Mouse (Mus musculus): Measurements from ENCODE around the gene Gm4201. TPM values are rescaled to one million over a fixed set of nuclear protein-coding genes. Genes with fewer than 3 reads are reported as not detected.
"Not testable (repeated sequence)": the region's sequence is repeated elsewhere in the genome, so short reads cannot be mapped to it uniquely, and the experiment has no call there.

Gene Gm4201
- total RNA-seq (2021): not detected

DNA sequence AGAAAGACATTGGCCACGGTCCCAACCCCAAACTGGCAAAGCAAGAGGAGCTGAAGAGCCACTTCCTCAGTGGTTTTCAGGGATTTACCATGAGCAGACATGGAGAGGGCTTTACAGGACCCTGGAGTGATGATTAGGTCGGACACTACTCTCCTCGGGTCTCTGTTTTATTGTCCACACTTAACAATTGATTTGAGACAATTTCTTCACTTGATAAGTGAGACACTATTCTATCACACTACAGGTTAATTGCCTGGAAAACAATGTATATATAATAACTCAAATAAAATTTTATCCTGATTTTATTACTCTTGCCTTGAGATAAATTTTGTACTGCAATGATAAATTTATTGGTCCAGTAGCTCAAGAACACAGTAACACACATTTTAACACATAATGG, at the start of gene Gm4201:
TSS of gene Gm4201 (minus strand) at position 101 of the 400 bp plus-strand sequence.
- DNase-seq (ENCODE audit: extremely low spot score in 1 of 2, low spot score in 2 of 2); intact Hi-C loops (cut with DNase I): not testable (repeated sequence)

GRCm38 (mm10) chr7:22588027-22588426, 22.9 kb upstream of the Gm4201 start, which contains the start of gene Gm4565:
Gene Gm4565 (minus strand): TSS chr7:22588127.
- DNase-seq (ENCODE audit: extremely low spot score in 1 of 2, low spot score in 2 of 2); intact Hi-C loops (cut with DNase I): not testable (repeated sequence)

GRCm38 (mm10) chr7:22534787-22535186, 30.4 kb downstream of the Gm4201 start, which contains the start of gene Gm8677:
Gene Gm8677 (minus strand): TSS chr7:22534887.
- DNase-seq (ENCODE audit: extremely low spot score in 1 of 2, low spot score in 2 of 2); intact Hi-C loops (cut with DNase I): not testable (repeated sequence)

GRCm38 (mm10) chr7:22522667-22523066, 42.5 kb downstream of the Gm4201 start, which contains the start of gene Vmn1r152:
Gene Vmn1r152 (plus strand): TSS chr7:22522967.
- DNase-seq (ENCODE audit: extremely low spot score in 1 of 2, low spot score in 2 of 2); intact Hi-C loops (cut with DNase I): not testable (repeated sequence)

Other genes starting within 250 kb of the Gm4201 start
- gene Gm4187, start 235.6 kb downstream of the Gm4201 start, total RNA-seq (2021): not detected
- not detected for gene Gm8660, start 194.3 kb downstream of the Gm4201 start, total RNA-seq (2021)
- gene Vmn1r148, start 151.8 kb downstream of the Gm4201 start, total RNA-seq (2021): not detected
- not detected for gene Vmn1r149, start 127.1 kb downstream of the Gm4201 start, total RNA-seq (2021)
- gene Gm10665, start 101.3 kb downstream of the Gm4201 start, total RNA-seq (2021): not detected
- gene Vmn1r151, start 65.7 kb downstream of the Gm4201 start, total RNA-seq (2021): not detected
- gene Vmn1r152, start 42.4 kb downstream of the Gm4201 start, total RNA-seq (2021): not detected
- gene Gm8677, start 30.5 kb downstream of the Gm4201 start, total RNA-seq (2021): not detected
- gene Gm4565, start 22.8 kb upstream of the Gm4201 start, total RNA-seq (2021): not detected
- not detected for gene Vmn1r155, start 92.7 kb upstream of the Gm4201 start, total RNA-seq (2021)
- not detected for gene Gm8693, start 127.0 kb upstream of the Gm4201 start, total RNA-seq (2021)
- gene Gm4567, start 154.4 kb upstream of the Gm4201 start, total RNA-seq (2021): not detected
- not detected for gene Vmn1r157, start 196.4 kb upstream of the Gm4201 start, total RNA-seq (2021)
- gene Vmn1r158, start 225.4 kb upstream of the Gm4201 start, total RNA-seq (2021): not detected

Data from left cerebral cortex, postnatal 10 days (tissue).